Mouse (Mus musculus): ENCODE data around the gene 5330417C22Rik. TPM values are rescaled to one million over a fixed set of nuclear protein-coding genes. Genes with fewer than 3 reads are reported as not detected.
"Not testable (repeated sequence)": the region's sequence is repeated elsewhere in the genome, so short reads cannot be mapped to it uniquely, and the experiment has no call there.

5330417C22Rik gene
- polyA plus RNA-seq, 1 experiment: 0.01 TPM

DNA sequence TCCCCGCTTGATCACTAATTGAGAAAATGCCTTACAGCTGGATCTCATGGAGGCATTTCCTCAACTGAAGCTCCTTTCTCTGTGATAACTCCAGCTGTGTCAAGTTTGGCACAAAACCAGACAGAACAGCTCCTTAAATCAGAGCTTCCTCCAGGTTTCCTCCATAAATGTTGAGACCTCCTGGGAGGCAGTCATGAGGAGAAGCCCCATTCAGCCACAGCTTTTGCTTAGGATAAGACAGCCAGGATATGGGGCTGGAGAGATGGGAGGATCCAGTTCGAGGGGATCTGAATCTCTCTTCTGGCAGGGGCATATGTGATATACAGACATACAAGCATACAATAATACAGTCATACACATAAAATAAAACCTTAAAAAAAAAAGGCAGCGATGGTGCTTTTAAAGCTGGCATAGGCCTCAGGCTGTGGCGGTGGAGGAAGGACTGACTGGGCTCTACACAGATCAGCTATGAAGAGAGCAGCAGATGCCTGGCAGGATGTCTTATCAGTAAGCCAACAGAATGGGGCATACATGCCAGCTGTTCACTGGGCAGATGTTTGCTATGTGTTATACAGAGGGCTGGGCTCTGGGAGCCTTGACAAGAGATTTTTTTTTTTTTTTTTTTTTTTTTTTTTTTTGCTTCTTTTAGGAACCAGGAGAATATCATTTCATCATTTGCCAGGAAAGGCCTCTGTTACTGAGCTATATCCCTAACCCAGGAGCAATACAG, 27.4 kb downstream of the 5330417C22Rik start:
- H3K9me3 ChIP-seq (ENCODE audit: control insufficient read depth, low read length): no peaks in the 10 kb centered on the region
- no peak overlapping the region for H3K4me3 ChIP-seq (replicated peaks)
- H3K36me3 ChIP-seq (ENCODE audit: control insufficient read depth): no peaks in the 10 kb centered on the region
- H3K4me1 ChIP-seq (ENCODE audit: control insufficient read depth): peaks cover 9% of the 10 kb centered on the region
- TF ChIP-seq TAL1 (IDR thresholded peaks at IDR 0.05; ENCODE audit: low read length) (peak; percentile 48; the same call in 1 of the 3 replicates), GATA1 (IDR thresholded peaks at IDR 0.05; ENCODE audit: low read length) (no peak)
- peaks cover 4% of the 10 kb centered on the region for H3K27me3 ChIP-seq (ENCODE audit: control insufficient read depth)

GRCm38 (mm10) chr3:108503908-108504307, 32.4 kb downstream of the 5330417C22Rik start:
- Histone ChIP-seq H3K4me3 (replicated peaks) (no peak overlapping the region), H3K36me3 (ENCODE audit: control insufficient read depth) (no peaks in the 10 kb centered on the region), H3K27me3 (ENCODE audit: control insufficient read depth) (no peaks in the 10 kb centered on the region; the same call in 1 of the 2 replicates), H3K9me3 (ENCODE audit: control insufficient read depth, low read length) (no peaks in the 10 kb centered on the region), H3K4me1 (ENCODE audit: control insufficient read depth) (peaks cover 2% of the 10 kb centered on the region; the same call in 1 of the 2 replicates)
- TF ChIP-seq TAL1 (IDR thresholded peaks at IDR 0.05; ENCODE audit: low read length): no peak
- TF ChIP-seq GATA1 (IDR thresholded peaks at IDR 0.05; ENCODE audit: low read length): no peak

DNA sequence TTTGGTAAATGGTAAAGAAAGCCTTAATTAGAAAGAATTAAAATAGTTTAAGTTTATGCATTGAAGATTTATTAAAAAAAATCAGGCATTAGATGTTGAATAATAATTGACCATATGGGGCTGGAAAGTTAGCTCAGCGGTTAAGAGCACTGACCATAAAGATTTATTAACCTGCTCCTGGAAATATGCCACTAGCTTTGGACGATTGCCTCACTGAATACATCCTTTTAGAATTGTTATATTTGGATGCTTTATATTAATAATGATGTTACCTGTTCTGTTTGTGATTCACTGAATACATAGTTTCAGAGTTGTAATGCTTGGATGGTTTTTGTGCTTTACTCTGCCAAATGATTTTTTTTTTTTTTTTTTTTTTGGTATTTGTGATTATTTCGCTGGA, 34.9 kb downstream of the 5330417C22Rik start:
- not testable (repeated sequence) for H3K4me3 ChIP-seq (replicated peaks); H3K4me1 ChIP-seq (ENCODE audit: control insufficient read depth); H3K36me3 ChIP-seq (ENCODE audit: control insufficient read depth); H3K9me3 ChIP-seq (ENCODE audit: control insufficient read depth, low read length); H3K27me3 ChIP-seq (ENCODE audit: control insufficient read depth)

DNA sequence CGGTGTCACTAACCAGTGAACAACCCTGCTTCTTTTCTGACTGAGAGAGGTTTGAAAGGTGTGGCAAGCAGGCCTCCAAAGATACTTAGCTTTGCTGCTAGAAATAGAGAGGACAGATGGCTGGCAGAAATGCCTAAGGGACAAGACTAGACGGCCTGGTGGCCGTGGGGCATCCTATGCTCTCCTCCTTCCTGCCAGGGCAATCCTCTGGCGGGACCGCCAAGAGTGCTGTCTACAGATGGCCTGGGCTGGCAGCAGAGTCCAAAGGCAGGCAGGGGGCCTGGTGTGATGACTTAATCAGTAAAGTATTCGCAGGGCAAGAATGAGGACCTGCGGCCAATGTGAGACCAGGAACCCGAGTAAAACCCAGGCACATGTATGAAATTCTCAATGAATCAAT, 36.5 kb downstream of the 5330417C22Rik start:
- no peaks in the 10 kb centered on the region; the same call in 1 of the 2 replicates for H3K27me3 ChIP-seq (ENCODE audit: control insufficient read depth)
- TF ChIP-seq TAL1 (IDR thresholded peaks at IDR 0.05; ENCODE audit: low read length) (no peak), GATA1 (IDR thresholded peaks at IDR 0.05; ENCODE audit: low read length) (no peak)

DNA sequence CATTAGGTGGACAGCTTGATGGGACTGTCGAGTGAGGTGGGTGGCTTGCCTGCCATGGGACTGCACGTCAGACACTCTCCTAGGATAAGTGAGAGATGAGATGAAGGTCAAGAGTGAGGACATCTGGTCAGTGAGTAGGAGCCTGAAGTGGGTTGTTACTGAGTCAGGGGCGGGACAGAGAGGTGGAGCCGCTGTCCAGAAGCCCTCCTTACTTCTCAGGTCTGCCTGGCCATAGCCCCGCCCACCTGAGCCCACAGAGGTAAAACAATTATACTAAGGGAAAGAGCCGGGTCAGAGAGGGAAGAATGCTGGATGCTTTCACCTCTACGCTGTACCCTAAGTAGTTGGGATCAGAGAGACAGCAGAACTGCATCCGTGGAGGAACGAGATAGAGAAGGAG, 38.7 kb downstream of the 5330417C22Rik start:
- TF ChIP-seq TAL1 (IDR thresholded peaks at IDR 0.05; ENCODE audit: low read length) (no peak), GATA1 (IDR thresholded peaks at IDR 0.05; ENCODE audit: low read length) (no peak)
- no peaks in the 10 kb centered on the region; the same call in 1 of the 2 replicates for H3K4me1 ChIP-seq (ENCODE audit: control insufficient read depth)
- no peaks in the 10 kb centered on the region for H3K27me3 ChIP-seq (ENCODE audit: control insufficient read depth)
- H3K9me3 ChIP-seq (ENCODE audit: control insufficient read depth, low read length): no peaks in the 10 kb centered on the region
- H3K36me3 ChIP-seq (ENCODE audit: control insufficient read depth): no peaks in the 10 kb centered on the region
- H3K4me3 ChIP-seq (replicated peaks): no peak overlapping the region

More for the DNA sequence above, 36.5 kb downstream of the 5330417C22Rik start:
- H3K36me3 ChIP-seq (ENCODE audit: control insufficient read depth): no peaks in the 10 kb centered on the region
- no peaks in the 10 kb centered on the region; the same call in 1 of the 2 replicates for H3K4me1 ChIP-seq (ENCODE audit: control insufficient read depth)
- no peaks in the 10 kb centered on the region for H3K9me3 ChIP-seq (ENCODE audit: control insufficient read depth, low read length)
- H3K4me3 ChIP-seq (replicated peaks): no peak overlapping the region

DNA sequence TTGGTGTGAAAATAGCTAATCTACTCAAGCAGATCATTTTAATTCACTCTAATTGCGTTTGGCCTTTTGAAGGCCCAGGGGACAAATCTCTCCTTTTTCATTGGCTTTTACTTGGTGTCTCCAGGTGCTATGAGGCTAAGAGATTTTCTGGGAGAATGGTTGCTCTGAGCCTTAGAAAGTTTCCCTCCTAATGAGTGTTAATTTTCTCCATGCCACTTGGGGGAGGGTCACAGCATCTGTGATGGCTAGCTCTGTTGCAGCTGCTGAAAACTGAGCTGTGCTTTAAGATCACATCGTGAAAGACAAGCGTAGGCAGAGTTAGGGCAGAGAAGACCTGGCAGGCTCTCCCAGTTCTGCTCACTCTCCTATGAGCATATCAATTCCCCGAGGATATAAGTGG, 40.9 kb downstream of the 5330417C22Rik start:
- Histone ChIP-seq H3K4me1 (ENCODE audit: control insufficient read depth) (no peaks in the 10 kb centered on the region; the same call in 1 of the 2 replicates), H3K36me3 (ENCODE audit: control insufficient read depth) (no peaks in the 10 kb centered on the region), H3K9me3 (ENCODE audit: control insufficient read depth, low read length) (no peaks in the 10 kb centered on the region), H3K4me3 (replicated peaks) (no peak overlapping the region), H3K27me3 (ENCODE audit: control insufficient read depth) (no peaks in the 10 kb centered on the region)
- TF ChIP-seq TAL1 (IDR thresholded peaks at IDR 0.05; ENCODE audit: low read length) (no peak), GATA1 (IDR thresholded peaks at IDR 0.05; ENCODE audit: low read length) (no peak)

GRCm38 (mm10) chr3:108494861-108495474, 41.4 kb downstream of the 5330417C22Rik start:
- H3K27me3 ChIP-seq (ENCODE audit: control insufficient read depth): no peaks in the 10 kb centered on the region
- no peaks in the 10 kb centered on the region; the same call in 1 of the 2 replicates for H3K4me1 ChIP-seq (ENCODE audit: control insufficient read depth)
- no peaks in the 10 kb centered on the region for H3K36me3 ChIP-seq (ENCODE audit: control insufficient read depth)
- H3K4me3 ChIP-seq (replicated peaks): no peak overlapping the region
- no peak for TF ChIP-seq TAL1 (IDR thresholded peaks at IDR 0.05; ENCODE audit: low read length)
- no peak for TF ChIP-seq GATA1 (IDR thresholded peaks at IDR 0.05; ENCODE audit: low read length)
- H3K9me3 ChIP-seq (ENCODE audit: control insufficient read depth, low read length): no peaks in the 10 kb centered on the region

- no peak for TF ChIP-seq GATA1 (IDR thresholded peaks at IDR 0.05; ENCODE audit: low read length)
- TF ChIP-seq TAL1 (IDR thresholded peaks at IDR 0.05; ENCODE audit: low read length): no peak
- H3K4me1 ChIP-seq (ENCODE audit: control insufficient read depth): no peaks in the 10 kb centered on the region; the same call in 1 of the 2 replicates
- no peaks in the 10 kb centered on the region for H3K36me3 ChIP-seq (ENCODE audit: control insufficient read depth)
- H3K27me3 ChIP-seq (ENCODE audit: control insufficient read depth): no peaks in the 10 kb centered on the region
- H3K9me3 ChIP-seq (ENCODE audit: control insufficient read depth, low read length): no peaks in the 10 kb centered on the region
- no peak overlapping the region for H3K4me3 ChIP-seq (replicated peaks)
Observed at GRCm38 (mm10) chr3:108489968-108490367, 46.4 kb downstream of the 5330417C22Rik start.

DNA sequence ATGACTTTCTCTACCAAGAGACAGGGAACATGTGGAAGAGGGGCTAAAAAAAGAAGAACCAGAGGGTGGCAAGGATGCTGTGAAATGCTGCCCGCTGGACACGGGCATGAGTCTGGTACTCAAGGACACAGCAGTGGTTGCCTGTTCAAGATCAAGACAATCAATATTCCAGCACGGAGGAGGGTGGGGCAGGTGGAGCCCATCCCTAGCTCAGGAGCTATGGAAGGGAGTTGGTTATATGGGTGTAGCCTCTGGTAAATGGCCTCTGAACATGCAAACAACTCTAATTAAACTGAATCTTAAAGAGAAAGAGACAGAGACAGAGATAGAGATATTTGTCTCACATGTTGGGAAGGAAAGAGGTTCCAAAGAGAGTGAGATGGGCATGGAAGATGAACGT, 51.6 kb downstream of the 5330417C22Rik start:
- TF ChIP-seq GATA1 (IDR thresholded peaks at IDR 0.05; ENCODE audit: low read length): no peak
- TF ChIP-seq TAL1 (IDR thresholded peaks at IDR 0.05; ENCODE audit: low read length): no peak

More for the DNA sequence above, 51.6 kb downstream of the 5330417C22Rik start:
- Histone ChIP-seq H3K9me3 (ENCODE audit: control insufficient read depth, low read length) (no peaks in the 10 kb centered on the region), H3K4me1 (ENCODE audit: control insufficient read depth) (no peaks in the 10 kb centered on the region; the same call in 1 of the 2 replicates), H3K4me3 (replicated peaks) (no peak overlapping the region), H3K36me3 (ENCODE audit: control insufficient read depth) (no peaks in the 10 kb centered on the region), H3K27me3 (ENCODE audit: control insufficient read depth) (no peaks in the 10 kb centered on the region)

Measured in erythroblast, embryonic 14.5 days (primary cell).